Mouse (Mus musculus) gastrocnemius, postnatal 25 days (tissue): ENCODE results near the gene Alg13. TPM values are rescaled to one million over a fixed set of nuclear protein-coding genes. Genes with fewer than 3 reads are reported as not detected.

Experiments
- DNase-seq: peaks from one replicate; pipeline ENCODE4 v3.0.0; 2022
- long read RNA-seq, 2 experiments: library from polyadenylated mRNA; stranded (forward); transcript quantifications; one replicate each; pipeline ENCODE4 v2.0.0; 2021
- total RNA-seq, 2 experiments: library from RNA; stranded (reverse); gene quantifications; 1 replicate in 1 of 2; 2 replicates in 1 of 2; pipeline ENCODE4 v1.2.3; 2021

Alg13 gene
- total RNA-seq: 1 to 10 TPM; 4.6 to 6.7 TPM
- long read RNA-seq, experiment 1, partial matches to known transcripts: 0 of 3 reads
- long read RNA-seq, experiment 1, other reads (novel, unspliced or antisense): 0 of 3 reads
- long read RNA-seq, experiment 2, partial matches to known transcripts: 0 of 3 reads
- long read RNA-seq, experiment 2, other reads (novel, unspliced or antisense): 1 of 3 reads

DNA sequence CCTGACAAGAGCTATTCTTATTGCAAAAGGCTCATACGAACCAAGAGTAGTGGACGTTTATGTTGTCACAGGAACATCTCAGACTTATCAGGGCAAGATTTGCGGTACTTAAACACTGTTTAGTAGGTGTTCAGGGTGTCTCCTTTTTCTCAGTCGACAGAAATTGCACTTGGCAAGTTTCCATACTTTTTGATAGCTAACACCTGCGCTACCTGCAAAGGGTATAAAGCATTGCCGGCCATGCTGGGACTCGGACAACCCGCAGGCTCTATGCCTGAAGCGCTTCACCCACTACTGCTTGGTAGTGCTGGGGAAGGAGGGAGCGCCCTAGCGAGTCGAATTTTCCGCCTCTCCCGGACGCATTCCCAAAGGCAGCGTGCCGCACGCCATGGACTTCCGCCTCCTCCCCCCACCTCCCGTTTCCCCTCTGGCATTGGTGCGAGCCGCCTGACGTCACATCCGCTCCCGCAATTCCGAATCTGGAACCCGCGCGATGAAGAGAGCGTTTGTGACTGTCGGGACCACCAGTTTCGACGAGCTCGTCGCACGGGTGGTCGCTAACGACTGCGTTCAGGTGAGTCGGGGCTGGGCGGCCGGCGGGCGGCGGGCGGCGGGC is at the start of gene Alg13:
TSS of gene Alg13 (plus strand) at position 257 of the 616 bp plus-strand sequence.
- peak; percentile 75 for DNase-seq

DNA sequence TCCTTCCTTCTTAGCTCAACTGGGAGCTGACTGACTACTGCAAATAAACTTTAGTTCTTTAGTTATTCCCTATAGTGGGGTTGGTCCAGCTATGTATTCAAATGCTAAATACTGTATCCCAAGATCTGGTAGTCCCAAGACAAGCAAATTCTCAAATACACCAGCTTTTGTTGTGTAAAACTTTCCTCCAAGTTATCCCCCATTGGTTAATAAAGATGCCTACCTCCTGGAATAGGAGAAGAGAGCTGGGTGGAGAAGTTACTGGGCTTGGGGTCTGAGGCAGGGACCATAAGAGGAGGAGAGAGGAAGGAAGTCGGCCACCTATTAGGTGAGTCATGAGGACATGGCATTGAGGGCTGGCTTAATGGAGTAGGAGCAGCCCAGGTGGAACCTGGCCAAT is 49.0 kb upstream of the Alg13 start:
- DNase-seq: no peak

DNA sequence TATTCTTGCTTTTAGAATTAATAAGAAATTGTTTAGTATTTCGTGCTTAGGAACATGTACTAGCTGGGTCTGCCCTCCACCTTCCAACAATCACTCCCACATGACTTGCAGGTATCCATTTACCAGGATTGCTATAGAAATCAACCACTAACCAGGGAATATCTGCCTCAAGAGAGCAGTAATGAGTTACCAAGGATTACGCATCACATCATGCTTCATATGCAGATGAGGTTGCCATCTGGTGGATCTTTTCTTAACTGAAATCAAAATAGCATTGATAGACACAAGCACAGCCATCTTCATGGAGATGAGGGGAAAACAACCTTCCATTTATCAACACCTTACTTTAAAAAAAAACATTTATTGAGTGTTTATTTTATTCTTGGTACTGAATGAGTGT is 16.1 kb upstream of the Alg13 start:
- DNase-seq: no peak

DNA sequence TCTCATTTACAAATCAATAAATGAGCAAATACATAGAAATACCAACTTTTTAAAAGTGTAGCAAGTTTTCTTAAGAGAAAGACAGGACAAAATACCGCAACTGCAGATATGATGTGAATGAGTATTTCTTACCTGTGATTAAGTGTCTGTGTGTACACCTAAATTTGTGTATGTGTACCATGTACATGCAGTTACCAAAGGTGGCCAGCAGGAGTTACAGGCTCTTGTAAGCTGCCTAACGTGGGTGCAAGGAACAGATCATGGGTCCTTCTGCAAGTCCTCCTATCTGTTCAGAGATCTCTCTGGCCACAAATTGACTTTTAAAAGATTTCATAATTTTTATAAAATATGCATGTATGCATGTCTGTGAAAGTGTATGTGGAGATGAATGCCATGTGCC is 11.9 kb upstream of the Alg13 start:
- no peak for DNase-seq

DNA sequence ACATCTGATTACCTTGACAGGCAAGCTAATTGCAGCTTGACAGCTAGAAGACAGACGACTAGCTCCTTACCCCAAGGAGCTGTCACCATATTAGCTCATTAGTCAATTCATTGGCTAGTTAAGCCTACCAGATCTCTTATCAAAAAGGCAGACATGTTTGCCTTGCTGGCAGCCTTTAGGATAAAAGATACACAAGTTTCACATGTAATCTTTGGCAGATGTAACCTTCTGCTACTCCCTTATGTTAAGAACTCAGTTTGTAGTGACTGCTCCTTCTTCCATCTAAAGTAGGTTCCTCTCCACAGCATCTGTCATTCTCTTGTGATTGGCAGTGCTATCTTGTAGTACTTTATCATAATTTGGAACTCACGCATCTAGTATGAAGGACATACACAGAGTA is 3.6 kb upstream of the Alg13 start:
- no peak for DNase-seq

DNA sequence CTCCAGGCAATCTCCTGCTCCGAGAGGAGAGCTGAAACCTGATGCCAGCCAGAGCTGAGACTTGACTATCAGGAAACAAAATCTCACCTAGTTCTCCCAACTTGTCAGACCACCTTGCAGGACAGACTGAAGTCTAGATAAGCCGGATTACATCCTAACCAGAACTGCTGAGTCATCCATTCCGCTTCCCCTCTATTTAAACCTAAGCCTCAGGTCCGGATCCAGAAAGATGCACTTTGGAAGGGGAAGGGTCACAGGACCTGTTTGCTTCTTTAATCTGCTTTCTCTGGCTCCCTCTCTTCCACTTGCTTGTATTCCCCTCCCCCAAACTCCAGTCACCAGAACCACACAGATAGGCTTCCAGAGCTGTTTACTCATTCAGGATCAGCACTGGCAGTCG is 2.6 kb upstream of the Alg13 start:
- no peak for DNase-seq

DNA sequence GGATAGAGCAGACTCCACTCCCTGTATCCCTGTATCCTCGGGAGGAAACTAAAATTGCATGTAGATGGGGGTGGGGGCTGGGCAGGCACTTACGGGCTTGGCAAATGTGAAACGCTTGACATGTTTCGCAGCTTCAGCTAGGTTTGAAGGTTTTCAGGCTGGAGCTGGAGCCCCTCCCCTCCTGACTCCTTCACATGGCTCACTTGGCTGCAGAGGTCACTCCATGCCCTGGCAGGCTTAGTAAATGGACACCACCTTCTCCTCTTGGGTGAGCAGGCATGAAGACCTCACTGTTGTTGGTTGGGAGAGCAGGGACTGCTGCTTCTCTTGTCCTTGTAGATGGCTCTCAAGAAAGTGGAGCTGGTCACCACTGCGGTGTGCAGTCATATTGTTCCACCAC is 1.6 kb upstream of the Alg13 start:
- DNase-seq: no peak

DNA sequence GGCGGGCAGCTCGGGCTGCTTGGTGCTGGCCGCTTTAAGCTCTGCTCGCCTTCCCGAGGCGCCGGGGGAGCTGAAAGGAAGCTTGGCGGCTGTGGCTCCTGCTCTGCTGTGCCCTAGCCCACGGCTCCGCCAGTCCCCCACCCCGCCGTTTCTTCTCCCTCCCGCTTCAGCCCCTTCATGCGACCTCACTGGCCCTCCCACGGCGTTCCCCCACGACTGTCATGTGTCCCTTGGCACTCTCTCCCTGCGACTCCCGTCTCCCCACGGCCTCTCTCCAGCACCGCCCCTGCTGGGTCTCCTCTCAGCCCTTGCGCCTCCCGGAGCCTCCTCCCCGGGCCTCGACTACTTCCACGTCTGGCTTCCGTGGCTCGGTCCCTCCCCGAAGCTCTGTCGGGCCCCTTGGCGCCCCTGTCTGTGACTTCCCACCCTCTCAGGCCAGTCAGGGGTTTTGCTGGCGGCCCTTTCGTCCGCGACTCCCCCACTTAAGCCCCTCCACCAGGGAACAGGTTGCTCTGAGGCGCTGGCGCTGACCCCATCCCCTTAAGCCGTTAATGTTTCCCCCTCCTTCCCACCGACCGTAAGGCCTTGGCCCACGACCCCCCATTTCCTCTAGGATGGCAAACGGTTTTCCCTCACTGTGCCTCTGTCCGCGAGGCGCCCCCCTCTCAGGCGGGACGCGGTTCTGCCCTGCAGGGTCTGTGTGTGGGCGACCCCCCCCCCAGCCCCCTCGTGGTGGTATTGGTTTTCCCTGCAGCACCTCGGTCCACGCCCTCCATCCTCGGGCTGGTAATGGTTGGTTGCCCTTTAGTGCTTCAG is 768 bp downstream of the Alg13 start:
- peak; percentile 12 for DNase-seq

DNA sequence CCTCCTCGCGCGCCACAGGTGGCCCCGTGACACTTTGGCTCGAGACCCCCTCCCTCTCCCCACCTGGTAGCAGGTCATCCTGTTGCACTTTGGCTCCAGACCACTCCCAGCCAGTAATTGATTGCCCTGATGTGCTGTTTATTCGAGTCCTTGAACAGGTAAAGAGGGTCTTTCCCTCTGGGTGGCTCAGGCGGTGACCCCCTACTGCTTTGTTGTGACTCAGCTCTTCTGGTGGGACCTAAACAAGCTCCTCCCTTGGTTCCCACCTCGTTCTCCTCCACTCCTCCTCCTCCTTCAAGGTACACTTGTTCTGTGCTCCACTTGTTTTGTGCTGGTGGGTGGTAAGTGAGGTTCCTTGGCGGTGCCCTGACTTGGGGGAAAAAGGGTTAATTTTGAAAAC is 1.8 kb downstream of the Alg13 start:
- no peak for DNase-seq

DNA sequence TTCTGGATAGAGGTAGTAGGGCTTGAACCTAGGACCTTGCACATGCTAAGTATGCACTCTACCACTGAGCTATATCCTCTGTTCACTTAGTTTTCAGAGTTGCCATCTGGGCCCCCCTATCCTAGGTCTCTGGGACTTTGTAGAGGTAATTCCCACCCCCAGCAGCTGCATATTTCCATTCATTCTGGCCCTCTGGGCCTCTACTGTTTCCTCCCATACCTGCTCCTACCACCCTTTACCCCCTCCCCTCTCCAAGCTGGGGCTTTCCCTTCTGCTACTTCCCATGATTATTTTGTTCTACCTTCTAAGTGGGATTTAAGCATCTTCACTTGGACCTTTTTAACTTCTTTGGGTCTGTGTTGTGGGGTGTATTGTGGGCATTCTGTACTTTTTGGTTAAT is 7.8 kb downstream of the Alg13 start:
- DNase-seq: no peak

DNA sequence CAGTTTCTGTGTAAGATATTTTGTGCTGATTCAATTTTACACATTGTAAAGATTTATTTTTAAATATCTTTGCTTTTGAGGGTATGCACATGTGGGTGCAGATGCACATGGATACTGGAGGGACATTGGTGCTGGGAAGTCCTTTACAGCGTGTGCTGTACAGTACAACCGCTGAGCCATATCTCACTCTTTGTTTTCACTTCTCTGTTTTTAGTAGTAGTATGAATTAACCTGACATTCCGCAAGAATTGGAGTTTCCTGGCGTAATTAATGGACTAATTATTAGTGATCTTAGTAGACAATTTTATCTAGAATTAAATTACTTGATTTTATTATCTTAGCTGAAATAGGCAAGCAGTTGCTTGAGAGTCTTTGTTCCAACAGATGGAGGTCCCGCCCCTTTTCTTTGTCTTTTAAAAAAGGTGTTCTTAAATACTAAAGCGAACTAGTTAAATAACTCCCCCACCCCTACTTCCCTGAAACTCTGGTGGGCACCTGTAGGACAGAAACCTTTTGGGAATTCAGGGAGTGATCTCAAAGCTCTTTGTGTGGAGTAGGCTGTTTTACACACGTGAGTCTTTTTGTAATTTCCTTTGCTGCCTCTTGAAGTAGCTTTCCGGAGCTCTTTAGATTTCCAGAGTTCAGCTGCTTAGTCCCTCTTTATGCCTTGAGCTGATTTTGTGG is 17.9 kb downstream of the Alg13 start:
- no peak for DNase-seq

DNA sequence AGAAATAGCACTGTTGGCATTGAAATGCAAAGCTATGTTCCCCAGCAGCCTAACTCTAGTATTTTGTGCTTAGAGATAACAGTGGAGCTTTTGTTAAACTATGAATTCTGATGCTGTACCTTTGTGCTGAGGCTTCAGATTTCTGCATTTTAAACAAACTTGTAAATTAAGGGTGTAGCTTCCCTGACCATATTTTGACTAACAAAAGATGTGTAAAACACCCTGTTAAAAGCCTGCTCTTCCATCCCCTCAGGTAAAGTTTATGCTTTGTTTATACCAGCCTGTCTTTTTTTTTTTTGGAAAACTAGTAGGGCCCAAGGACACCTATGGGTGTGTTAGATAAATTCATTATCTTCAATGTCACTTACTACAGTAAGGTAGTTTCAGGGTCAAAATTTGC is 20.3 kb downstream of the Alg13 start:
- DNase-seq: no peak

DNA sequence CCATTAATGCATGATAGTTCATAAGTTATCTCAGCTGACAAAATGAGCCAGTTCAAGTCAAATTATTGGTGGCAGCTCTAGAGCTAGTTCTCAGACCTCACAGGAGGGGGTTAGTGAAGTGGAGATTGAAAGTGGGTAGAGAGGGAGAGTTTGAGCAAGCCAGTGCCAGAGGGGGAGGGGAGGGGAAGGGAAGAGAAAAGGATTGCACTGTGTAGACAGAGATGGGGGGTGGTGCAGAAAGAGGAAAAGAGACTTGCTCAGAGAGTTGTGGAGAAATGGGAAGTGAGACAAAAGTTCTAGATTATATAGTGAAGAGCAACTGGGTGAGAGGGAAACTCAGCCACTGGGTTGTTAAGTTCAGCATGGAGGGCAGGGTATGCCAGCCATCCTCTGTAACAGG is 20.8 kb downstream of the Alg13 start:
- DNase-seq: no peak

DNA sequence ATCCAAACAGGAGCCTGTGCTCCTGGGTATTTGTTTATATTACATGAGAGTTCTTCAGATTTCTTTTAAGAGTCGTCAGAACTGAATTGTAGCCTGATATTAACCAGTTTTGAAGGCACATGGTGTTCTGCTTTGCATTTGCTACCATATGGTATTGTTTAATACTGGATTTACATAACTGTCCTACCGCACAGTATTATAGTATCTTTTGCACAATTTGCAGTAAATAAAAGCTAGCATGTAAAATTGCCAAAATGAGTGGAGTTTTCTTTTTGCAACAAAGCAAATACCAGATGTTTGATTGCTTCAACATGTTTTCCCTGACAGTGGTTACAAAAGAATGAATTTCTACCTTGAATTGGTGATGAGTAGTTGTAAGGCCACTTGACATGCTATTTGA is 56.6 kb downstream of the Alg13 start:
- no peak for DNase-seq

DNA sequence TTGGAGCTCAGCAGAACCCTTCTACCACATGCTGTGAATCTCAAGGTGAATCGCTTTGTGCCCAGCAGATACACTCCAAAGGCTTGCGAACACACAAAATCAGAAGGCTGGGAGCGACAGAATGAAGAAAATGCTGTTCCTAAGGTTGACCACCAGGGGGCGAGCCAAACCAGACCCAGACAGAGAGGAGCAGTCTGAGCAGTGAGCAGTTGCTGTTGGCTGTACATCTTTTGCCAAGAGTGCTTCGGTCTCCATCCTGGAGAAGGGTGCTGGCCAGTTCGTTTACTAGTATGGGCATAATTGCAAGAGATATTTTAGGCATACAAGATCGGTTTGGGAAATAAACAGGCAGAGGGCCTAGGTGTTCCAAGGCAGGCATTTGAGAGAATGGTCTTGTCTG is 85.9 kb downstream of the Alg13 start:
- peak; percentile 5 for DNase-seq

DNA sequence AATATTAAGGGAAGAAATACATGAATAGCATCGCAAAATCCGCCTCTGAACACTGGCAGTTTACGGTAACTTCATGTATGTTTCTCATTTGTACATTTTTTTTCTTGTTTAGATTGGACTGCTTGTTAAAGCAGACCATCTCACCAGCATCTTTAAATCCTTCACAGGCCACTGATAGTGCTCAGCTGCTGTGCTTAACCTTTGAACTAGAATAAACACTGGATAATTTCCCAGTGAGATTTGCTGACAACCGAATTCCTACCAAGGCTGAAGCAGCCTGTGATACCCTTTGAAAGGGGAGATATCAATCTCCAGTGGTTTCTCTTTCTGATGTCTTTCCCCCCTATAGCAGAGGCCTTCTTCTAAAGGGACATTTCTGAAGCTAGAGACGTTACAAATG is 90.4 kb downstream of the Alg13 start:
- no peak for DNase-seq

DNA sequence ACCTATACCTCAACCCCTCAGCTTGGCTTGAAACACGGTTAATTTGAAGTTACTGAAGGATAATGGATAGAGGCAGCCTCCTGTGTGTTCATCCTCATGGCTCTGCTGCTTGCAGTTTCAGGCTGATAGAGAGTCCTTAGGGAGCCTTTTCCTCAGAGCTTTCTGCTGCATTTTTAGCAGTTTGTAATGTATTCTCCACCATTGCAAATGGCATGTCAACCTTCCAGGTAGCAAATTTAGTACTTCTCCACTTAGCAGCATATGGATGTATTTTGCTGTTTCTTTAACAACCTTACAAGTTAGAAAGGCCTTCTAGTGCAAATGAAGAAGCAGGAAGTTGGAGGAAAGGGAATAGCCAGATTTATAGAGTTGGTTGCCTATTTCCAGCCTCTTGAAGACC is 102.7 kb downstream of the Alg13 start:
- no peak for DNase-seq

DNA sequence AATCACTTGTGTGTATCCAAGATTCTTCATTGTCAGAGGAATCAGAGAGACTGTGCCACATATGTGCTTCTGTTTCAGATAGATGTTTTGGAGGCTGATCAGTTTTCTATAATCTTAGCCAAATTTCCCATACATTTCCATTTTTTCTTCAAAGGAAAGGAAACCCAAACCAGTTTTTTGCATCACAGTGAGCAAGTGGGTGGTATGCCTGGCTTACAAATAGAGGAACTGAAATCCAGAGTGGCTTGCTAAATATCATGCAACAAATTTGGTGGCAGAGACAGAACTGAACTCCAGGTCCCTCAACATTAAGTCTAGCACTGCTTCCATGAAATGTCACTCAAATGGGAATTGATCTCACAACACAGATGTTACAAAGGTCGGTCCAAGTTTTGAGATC is 103.5 kb downstream of the Alg13 start:
- DNase-seq: no peak

DNA sequence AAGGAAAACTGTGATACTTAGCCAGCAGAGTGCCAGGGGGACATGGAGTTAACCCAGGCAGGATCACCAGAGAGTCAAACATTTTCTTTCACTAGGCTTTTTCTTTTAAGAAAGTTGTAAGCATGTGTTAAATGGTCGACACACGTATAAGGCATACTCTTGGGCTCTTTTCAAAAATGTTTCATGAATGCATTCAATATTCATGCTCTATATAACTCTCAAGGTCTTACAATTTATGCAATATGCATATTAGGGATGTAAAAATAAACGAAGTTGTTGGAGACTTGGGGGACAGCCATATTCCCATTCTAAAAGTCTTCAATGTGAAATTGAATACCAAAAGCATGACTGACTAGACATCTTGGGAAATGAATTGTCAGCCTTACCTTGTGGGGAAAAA is 106.2 kb downstream of the Alg13 start:
- no peak for DNase-seq
